ENCODE assay signal across 8 mouse cellular contexts in genomic region chr3:103737778-103738571, GRCm38 (mm10). TPM values are rescaled to one million over a fixed set of nuclear protein-coding genes. Genes with fewer than 3 reads are reported as not detected.
A peak's percentile ranks its signal among the peaks of the same experiment; 100 is the strongest.
DNase-seq lines count a peak whose midpoint lies in the region; ATAC-seq and TF ChIP-seq lines count a peak whose summit lies in the region.

TSS of gene Olfml3 (minus strand) at chr3:103738001.

- peak; percentile 73 for TF ChIP-seq EP300 in heart, adult 2 months (IDR thresholded peaks at IDR 0.05; ENCODE audit: insufficient read depth, low read depth, low read length)

- intact Hi-C loops in heart, adult 2 months (cut with DNase I): loop anchor here (1.0 to 5.0 kb wide), 4 partner anchors 71 to 345 kb away; partner anchors contain the start of genes Ap4b1, Dclre1b and Gm43064

- no peak within 1 kb of the TSS for H3K27ac ChIP-seq in bone marrow, adult 2 months (ENCODE audit: control insufficient read depth, insufficient read depth, low read depth, low read length, poor library complexity)
- peak within 1 kb of the TSS; percentile 91 for H3K27ac ChIP-seq in embryonic facial prominence, embryonic 14.5 days (replicated peaks; ENCODE audit: low read depth, low read length)
- peak within 1 kb of the TSS; percentile 47 for H3K27ac ChIP-seq in heart, adult 2 months
- peak within 1 kb of the TSS; percentile 47; the same call in 1 of the 2 replicates for H3K27ac ChIP-seq in kidney, adult 2 months (ENCODE audit: insufficient read depth, low read depth, low read length)
- H3K27ac ChIP-seq in limb, embryonic 12.5 days: peak within 1 kb of the TSS; percentile 97
- H3K27ac ChIP-seq in midbrain, embryonic 15.5 days: peak within 1 kb of the TSS; percentile 72

- 1% methylated on average over 18 of the region's 18 CpGs for WGBS in bone marrow, adult 2 months
- WGBS in embryonic facial prominence, embryonic 14.5 days: 1% methylated on average over 18 of the region's 18 CpGs
- 1% methylated on average over 18 of the region's 18 CpGs for WGBS in heart, adult 2 months
- 4% methylated on average over 18 of the region's 18 CpGs for WGBS in kidney, adult 2 months
- under 1% methylated on average over 18 of the region's 18 CpGs for WGBS in limb, embryonic 12.5 days
- WGBS in midbrain, embryonic 15.5 days: 1% methylated on average over 18 of the region's 18 CpGs

- no peaks in the 10 kb centered on the region for H3K4me1 ChIP-seq in bone marrow, adult 2 months (ENCODE audit: control insufficient read depth, insufficient read depth, low read length)
- H3K4me1 ChIP-seq in embryonic facial prominence, embryonic 14.5 days (ENCODE audit: control insufficient read depth, insufficient read depth, low read length): peaks cover 44% of the 10 kb centered on the region
- peaks cover 11% of the 10 kb centered on the region for H3K4me1 ChIP-seq in heart, adult 2 months (ENCODE audit: control insufficient read depth, insufficient read depth, low read length)
- no peaks in the 10 kb centered on the region for H3K4me1 ChIP-seq in kidney, adult 2 months (ENCODE audit: control insufficient read depth, insufficient read depth, low read length)
- peaks cover 58% of the 10 kb centered on the region for H3K4me1 ChIP-seq in limb, embryonic 12.5 days (replicated peaks)
- H3K4me1 ChIP-seq in midbrain, embryonic 15.5 days: peaks cover 42% of the 10 kb centered on the region

- H3K4me3 ChIP-seq in bone marrow, adult 2 months (replicated peaks; ENCODE audit: control insufficient read depth, low read depth, low read length): no peak within 1 kb of the TSS
- H3K4me3 ChIP-seq in embryonic facial prominence, embryonic 14.5 days (ENCODE audit: low read depth, low read length): peak within 1 kb of the TSS; percentile 48
- peak within 1 kb of the TSS; percentile 47 for H3K4me3 ChIP-seq in heart, adult 2 months
- H3K4me3 ChIP-seq in kidney, adult 2 months (ENCODE audit: insufficient read depth, low read depth, low read length): peak within 1 kb of the TSS; percentile 53
- H3K4me3 ChIP-seq in limb, embryonic 12.5 days (replicated peaks): peak within 1 kb of the TSS; percentile 45
- H3K4me3 ChIP-seq in midbrain, embryonic 15.5 days: peak within 1 kb of the TSS; percentile 16

- peak within 1 kb of the TSS; percentile 64 for H3K9ac ChIP-seq in embryonic facial prominence, embryonic 14.5 days (ENCODE audit: low read depth, low read length)
- H3K9ac ChIP-seq in heart, adult 2 months (ENCODE audit: low read depth, low read length): peak within 1 kb of the TSS; percentile 58
- peak within 1 kb of the TSS; percentile 59 for H3K9ac ChIP-seq in limb, embryonic 12.5 days (replicated peaks)
- H3K9ac ChIP-seq in midbrain, embryonic 15.5 days: peak within 1 kb of the TSS; percentile 25; the same call in 1 of the 2 replicates

- no peaks in the 10 kb centered on the region for H3K9me3 ChIP-seq in embryonic facial prominence, embryonic 14.5 days (ENCODE audit: control insufficient read depth, low read length)
- H3K9me3 ChIP-seq in limb, embryonic 12.5 days: no peaks in the 10 kb centered on the region
- no peaks in the 10 kb centered on the region for H3K9me3 ChIP-seq in midbrain, embryonic 15.5 days

- H3K4me2 ChIP-seq in embryonic facial prominence, embryonic 14.5 days (ENCODE audit: low read depth, low read length): peak within 1 kb of the TSS; percentile 56
- peak within 1 kb of the TSS; percentile 71 for H3K4me2 ChIP-seq in limb, embryonic 12.5 days
- H3K4me2 ChIP-seq in midbrain, embryonic 15.5 days: peak within 1 kb of the TSS; percentile 46

- ATAC-seq in embryonic facial prominence, embryonic 14.5 days (ENCODE audit: low read depth): peak; percentile 85
- ATAC-seq in limb, embryonic 12.5 days (ENCODE audit: insufficient number of reproducible peaks, insufficient read depth, low FRiP score, low TSS enrichment, low read depth): peak; percentile 89
- peak; percentile 44 for ATAC-seq in midbrain, embryonic 15.5 days (replicated peaks)

- peak; percentile 79 for DNase-seq in A20 (ENCODE audit: low read depth, low spot score)
- peak; percentile 95 for DNase-seq in embryonic facial prominence, embryonic 14.5 days (ENCODE audit: low spot score)
- peak; percentile 85 to 90 for DNase-seq in heart, adult 2 months
- DNase-seq in kidney, adult 2 months: peak; percentile 85
- peak; percentile 66 to 89 for DNase-seq in spleen, adult 18-20 months

- H3K79me2 ChIP-seq in heart, adult 2 months (replicated peaks; ENCODE audit: control insufficient read depth, insufficient read depth, low read length): no peaks in the 10 kb centered on the region

- peak; percentile 80 for TF ChIP-seq CTCF in bone marrow, adult 2 months (IDR thresholded peaks at IDR 0.05; ENCODE audit: control insufficient read depth, insufficient read depth, low read length)
- TF ChIP-seq CTCF in heart, adult 2 months (IDR thresholded peaks at IDR 0.05): peak; percentile 88
- peak; percentile 84 for TF ChIP-seq CTCF in kidney, adult 2 months (conservative IDR thresholded peaks at IDR 0.05; ENCODE audit: insufficient read depth, insufficient read length, low read depth, low read length)

- H3K36me3 ChIP-seq in embryonic facial prominence, embryonic 14.5 days (ENCODE audit: control insufficient read depth, insufficient read depth, low read length): peaks cover 21% of the 10 kb centered on the region; the same call in 1 of the 2 replicates
- no peaks in the 10 kb centered on the region for H3K36me3 ChIP-seq in heart, adult 2 months (ENCODE audit: control insufficient read depth, insufficient read depth, low read length)
- no peaks in the 10 kb centered on the region for H3K36me3 ChIP-seq in kidney, adult 2 months (ENCODE audit: control insufficient read depth, insufficient read depth, low read length)
- peaks cover 8% of the 10 kb centered on the region for H3K36me3 ChIP-seq in limb, embryonic 12.5 days
- no peaks in the 10 kb centered on the region; the same call in 1 of the 2 replicates for H3K36me3 ChIP-seq in midbrain, embryonic 15.5 days (replicated peaks)

- no peaks in the 10 kb centered on the region for H3K27me3 ChIP-seq in embryonic facial prominence, embryonic 14.5 days (replicated peaks; ENCODE audit: control insufficient read depth, insufficient read depth, low read length)
- H3K27me3 ChIP-seq in heart, adult 2 months (ENCODE audit: control insufficient read depth, insufficient read depth, low read length): no peaks in the 10 kb centered on the region
- no peaks in the 10 kb centered on the region for H3K27me3 ChIP-seq in kidney, adult 2 months (replicated peaks; ENCODE audit: control insufficient read depth, insufficient read depth, low read length)
- H3K27me3 ChIP-seq in limb, embryonic 12.5 days: no peaks in the 10 kb centered on the region
- no peaks in the 10 kb centered on the region for H3K27me3 ChIP-seq in midbrain, embryonic 15.5 days (replicated peaks)

- TF ChIP-seq POLR2A in bone marrow, adult 2 months (IDR thresholded peaks at IDR 0.05; ENCODE audit: borderline replicate concordance, control insufficient read depth, low read depth, low read length): no peak
- peak; percentile 70 for TF ChIP-seq POLR2A in heart, adult 2 months (IDR thresholded peaks at IDR 0.05; ENCODE audit: insufficient read depth, low read depth, low read length)
- TF ChIP-seq POLR2A in kidney, adult 2 months (IDR thresholded peaks at IDR 0.05; ENCODE audit: low read depth, low read length): no peak

RNA-seq across cellular contexts. Expression of gene Olfml3, which starts in this region (rescaled TPM):
- polyA plus RNA-seq in bone marrow, adult 2 months (2011; ENCODE audit: insufficient read depth, insufficient read length, low replicate concordance, missing spikeins): 2.3 and 5.1 TPM in 2 replicates
- polyA plus RNA-seq in embryonic facial prominence, embryonic 14.5 days (2014; fragmentation: Nextera tagmentation; extraction: Ambion mirVana): 73.3 and 79.1 TPM in 2 replicates
- 1 to 10 TPM; 5.7 to 6.0 TPM for total RNA-seq in heart, adult 2 months (2021)
- 11.7 and 12.8 TPM in 2 replicates for polyA plus RNA-seq in heart, adult 2 months (2012; rRNA removed)
- 30.0 and 31.7 TPM in 2 replicates for polyA plus RNA-seq in kidney, adult 2 months (2012; rRNA removed)
- 33.8 and 36.9 TPM in 2 replicates for polyA plus RNA-seq in limb, embryonic 12.5 days (2016; fragmentation: Nextera tagmentation; extraction: Ambion mirVana)
- 4.8 and 6.5 TPM in 2 replicates for polyA plus RNA-seq in midbrain, embryonic 15.5 days (2015; fragmentation: Nextera tagmentation; extraction: Ambion mirVana)
